Mouse (Mus musculus) olfactory bulb, adult 2 months (tissue): ENCODE data around the gene Ccdc24. TPM values are rescaled to one million over a fixed set of nuclear protein-coding genes. Genes with fewer than 3 reads are reported as not detected.

Source experiments
- H3K27ac ChIP-seq: fragments of 200-500 bp; 2 replicates; pipeline ENCODE4 v1.5.1; 2012; ENCODE audit warnings: low read depth, low read length; ENCODE audit not compliant: insufficient read depth
- H3K4me1 ChIP-seq: fragments of 200-500 bp; 2 replicates; pipeline ENCODE4 v1.6.1; 2012; ENCODE audit warnings: low read length; ENCODE audit not compliant: control insufficient read depth, insufficient read depth
- H3K4me3 ChIP-seq: fragments of 200-500 bp; 2 replicates; pipeline ENCODE4 v1.5.1; 2012; ENCODE audit warnings: mild to moderate bottlenecking, low read depth, low read length, moderate library complexity; ENCODE audit not compliant: insufficient read depth
- CTCF ChIP-seq: fragments of 200-500 bp; IDR thresholded peaks from 2 replicates; pipeline ENCODE4 v1.5.1; 2012; ENCODE audit warnings: low read depth, mild to moderate bottlenecking, low read length, moderate library complexity; ENCODE audit not compliant: insufficient read depth
- POLR2A ChIP-seq: fragments of 200-500 bp; IDR thresholded peaks from 2 replicates; pipeline ENCODE4 v1.6.1; 2012; ENCODE audit warnings: mild to moderate bottlenecking, low read depth, low read length, moderate library complexity; ENCODE audit not compliant: insufficient read depth
- WGBS: fragments of 180-500 bp; shearing (Covaris S2); methylation state at CpG from one replicate; pipeline ENCODE4 v1.1.7; 2018; 5-methylcytosine and 5-hydroxymethylcytosine counted together
- polyA plus RNA-seq: library from polyadenylated mRNA; stranded (reverse); fragments of >200 nt; gene quantifications from 2 replicates; pipeline ENCODE4 v1.2.4, GENCODE M21; 2012; ENCODE audit warnings: low replicate concordance; ENCODE audit not compliant: missing spikeins, insufficient read depth, insufficient read length

Ccdc24 gene
- polyA plus RNA-seq, 1 experiment: not detected

DNA sequence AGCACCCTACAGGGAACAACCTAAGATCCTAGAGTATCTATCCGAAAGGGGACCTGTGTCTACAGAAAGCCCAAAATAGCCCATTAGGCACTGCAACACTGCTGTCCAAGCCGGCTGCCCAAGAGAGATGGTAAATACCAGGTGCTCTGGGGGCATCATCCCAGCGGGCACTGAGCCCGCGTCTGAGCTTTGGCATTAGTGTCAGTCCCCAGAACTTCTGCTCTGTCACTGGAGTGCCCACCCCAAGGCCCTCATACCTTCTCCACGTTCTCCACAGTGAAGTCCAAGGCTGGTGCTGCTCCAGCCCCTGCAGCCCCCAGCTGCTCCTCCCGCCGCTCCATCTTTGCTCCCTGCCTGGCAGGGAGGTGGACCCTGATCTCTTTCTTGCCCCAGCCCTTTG is 41.7 kb upstream of the Ccdc24 start:
- WGBS: 2% methylated on average over 8 of the region's 8 CpGs
- peak overlapping the region; percentile 92 for H3K27ac ChIP-seq
- H3K4me1 ChIP-seq: peaks cover 19% of the 10 kb centered on the region

DNA sequence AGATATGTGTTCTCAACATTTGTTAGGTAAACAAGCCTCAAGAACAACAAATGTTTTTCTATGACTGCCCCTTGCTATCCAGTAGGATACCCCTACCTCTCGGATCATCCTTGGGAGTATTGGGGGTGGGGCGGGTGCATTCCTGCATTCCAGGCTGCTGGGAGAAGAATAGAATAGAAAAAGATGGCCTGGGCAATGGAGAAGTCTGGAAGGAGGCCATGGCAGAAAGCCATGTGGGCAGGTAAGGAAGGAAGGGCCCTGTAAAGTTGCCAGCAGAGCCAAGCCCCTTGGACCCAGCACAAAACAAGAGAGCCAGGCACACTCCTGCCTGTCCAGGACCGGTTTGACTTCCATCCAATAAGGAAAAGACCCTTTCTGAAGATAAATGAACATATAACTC is 41.1 kb upstream of the Ccdc24 start:
- Histone ChIP-seq H3K27ac (peak overlapping the region; percentile 92), H3K4me1 (peaks cover 19% of the 10 kb centered on the region), H3K4me3 (peak overlapping the region; percentile 81)
- TF ChIP-seq CTCF: no peak
- no peak for TF ChIP-seq POLR2A
- 16% methylated on average over 3 of the region's 3 CpGs for WGBS

More for the DNA sequence above, 41.7 kb upstream of the Ccdc24 start:
- peak overlapping the region; percentile 81 for H3K4me3 ChIP-seq
- TF ChIP-seq POLR2A (no peak), CTCF (no peak)

DNA sequence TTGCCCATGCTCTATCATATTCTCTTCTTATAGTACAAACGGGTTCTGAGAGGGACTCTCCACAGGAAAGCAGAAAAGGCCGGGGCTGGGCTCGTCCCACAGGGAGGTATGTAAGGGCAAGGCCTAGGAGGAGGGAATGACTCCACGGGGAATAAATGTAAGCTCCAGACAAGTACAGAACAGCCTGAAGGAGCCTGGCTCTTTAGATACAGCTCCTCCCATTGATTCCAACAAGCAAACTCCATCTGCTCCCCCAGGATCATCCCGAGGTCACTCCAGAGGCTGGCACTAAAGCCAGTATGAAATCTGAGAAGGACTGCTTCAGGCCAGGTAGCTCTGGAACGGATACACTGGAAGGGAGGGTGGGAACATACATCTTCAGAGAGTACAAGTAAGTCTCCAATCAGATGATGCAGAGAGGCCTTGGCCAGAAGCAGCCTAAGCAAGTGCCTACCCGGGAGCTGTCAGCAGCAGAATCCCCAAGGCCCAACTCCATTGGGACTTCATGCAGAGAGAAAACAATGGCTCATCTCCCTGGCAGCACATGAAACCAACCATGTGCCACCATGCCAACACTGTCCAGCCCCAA is 40.4 kb upstream of the Ccdc24 start:
- TF ChIP-seq POLR2A (no peak), CTCF (no peak)
- H3K27ac ChIP-seq: peak overlapping the region; percentile 92

DNA sequence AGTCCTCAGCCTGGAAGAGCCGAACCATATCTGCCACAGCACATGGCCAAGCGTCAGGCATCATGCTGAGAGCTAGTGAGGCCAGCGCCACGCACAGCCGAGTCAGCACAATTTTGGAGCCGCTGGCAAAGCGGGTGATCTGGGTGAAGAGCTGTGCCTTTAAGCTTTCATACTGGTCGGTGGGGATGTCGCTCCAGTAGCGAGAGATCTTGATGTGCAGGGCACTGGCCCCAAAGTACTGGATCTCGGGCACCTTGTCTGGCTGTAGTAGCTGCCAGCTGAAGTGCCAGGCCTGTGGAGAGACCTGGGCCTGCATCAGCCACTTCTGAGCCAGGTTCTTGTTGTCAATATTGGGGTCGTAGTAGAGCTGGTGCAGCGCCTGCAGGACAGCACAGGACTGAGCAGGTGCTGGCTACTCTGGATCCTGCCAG is 39.8 kb upstream of the Ccdc24 start:
- peak overlapping the region; percentile 92 for H3K27ac ChIP-seq
- peak overlapping the region; percentile 81 for H3K4me3 ChIP-seq
- no peak for TF ChIP-seq CTCF
- TF ChIP-seq POLR2A: no peak
- peaks cover 21% of the 10 kb centered on the region for H3K4me1 ChIP-seq
- WGBS: 48% methylated on average over 13 of the region's 13 CpGs

More for the DNA sequence above, 40.4 kb upstream of the Ccdc24 start:
- Histone ChIP-seq H3K4me3 (peak overlapping the region; percentile 81), H3K4me1 (peaks cover 21% of the 10 kb centered on the region)
- WGBS: 17% methylated on average over 7 of the region's 7 CpGs

DNA sequence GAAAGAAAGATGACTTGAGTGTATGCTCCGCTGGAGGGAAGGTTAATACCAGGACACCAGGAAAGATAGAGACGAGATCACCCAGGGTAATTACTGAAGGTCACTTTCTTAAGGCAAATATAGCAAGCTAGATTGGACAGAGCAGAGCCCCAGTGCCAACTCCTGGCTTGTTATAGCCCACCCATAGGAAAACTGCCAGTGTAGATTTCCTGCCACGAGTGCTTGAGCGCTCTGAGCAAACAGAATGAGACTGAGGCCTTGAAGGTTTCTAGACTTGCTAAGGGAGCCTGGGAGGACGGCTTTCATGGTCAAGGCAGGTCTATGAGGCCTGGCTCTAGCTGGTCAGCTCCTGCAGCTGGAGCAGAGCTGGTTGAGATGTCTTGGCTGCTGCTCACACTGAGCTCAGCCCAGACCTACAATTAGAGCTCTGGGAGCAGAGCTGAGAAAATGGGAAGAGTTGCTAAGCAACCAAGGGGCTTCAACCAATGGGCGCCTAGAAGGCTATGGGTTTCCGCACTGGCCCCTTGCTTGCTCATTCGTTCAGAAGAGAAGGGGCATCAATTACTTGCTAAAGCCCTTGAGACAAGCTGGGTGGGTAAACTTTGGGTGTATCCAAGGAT is 36.6 kb upstream of the Ccdc24 start:
- TF ChIP-seq CTCF: no peak
- peak; percentile 58; the same call in 1 of the 2 replicates for TF ChIP-seq POLR2A
- peak overlapping the region; percentile 53 for H3K4me3 ChIP-seq
- peaks cover 37% of the 10 kb centered on the region for H3K4me1 ChIP-seq
- H3K27ac ChIP-seq: peak overlapping the region; percentile 97
- 13% methylated on average over 8 of the region's 8 CpGs for WGBS

DNA sequence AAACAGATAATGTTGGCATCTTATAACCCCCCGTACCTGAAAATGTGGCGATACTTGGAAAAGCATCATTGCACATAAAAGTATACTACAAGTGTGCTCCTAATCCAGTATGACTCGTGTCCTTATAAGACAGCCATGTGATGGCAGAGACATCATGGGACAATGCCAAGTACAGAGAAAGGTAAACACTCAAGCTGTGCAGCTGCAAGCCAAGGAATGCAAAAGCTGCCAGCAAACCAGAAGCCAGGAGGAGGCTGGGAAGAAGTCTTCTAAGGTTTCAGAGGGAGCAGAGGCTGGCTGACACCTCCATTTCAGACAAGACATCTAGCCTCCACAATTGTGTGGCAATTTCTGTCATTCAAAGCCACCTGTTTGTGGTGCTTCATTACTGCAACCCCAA is 33.8 kb upstream of the Ccdc24 start:
- Histone ChIP-seq H3K4me3 (no peak overlapping the region), H3K27ac (peak overlapping the region; percentile 42; the same call in 1 of the 2 replicates), H3K4me1 (peaks cover 18% of the 10 kb centered on the region; the same call in 1 of the 2 replicates)
- TF ChIP-seq CTCF: no peak
- TF ChIP-seq POLR2A: no peak
- 62% methylated on average over 3 of the region's 3 CpGs for WGBS

DNA sequence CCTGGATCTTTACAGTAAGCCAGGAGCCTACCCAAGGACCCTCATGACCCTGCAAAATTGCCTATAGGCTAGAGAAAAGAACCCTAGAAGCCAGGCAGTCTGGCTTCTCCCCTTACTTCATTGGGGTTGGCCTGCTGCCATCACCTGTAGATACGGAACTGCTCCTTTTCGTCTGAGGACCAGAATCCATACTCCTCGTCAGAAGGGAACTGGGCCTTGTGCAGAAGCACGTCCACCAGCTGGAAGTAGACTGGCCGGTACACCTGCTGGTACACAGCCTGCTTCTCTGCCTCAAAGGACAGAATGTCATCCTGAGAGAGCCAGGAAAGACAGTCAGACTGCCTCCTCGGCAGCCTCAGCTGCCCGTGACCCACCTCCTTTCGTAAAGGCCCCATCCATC is 32.4 kb upstream of the Ccdc24 start:
- no peak overlapping the region for H3K4me3 ChIP-seq
- TF ChIP-seq CTCF (no peak), POLR2A (no peak)
- H3K4me1 ChIP-seq: peaks cover 18% of the 10 kb centered on the region; the same call in 1 of the 2 replicates
- WGBS: 74% methylated on average over 8 of the region's 8 CpGs
- H3K27ac ChIP-seq: no peak overlapping the region

DNA sequence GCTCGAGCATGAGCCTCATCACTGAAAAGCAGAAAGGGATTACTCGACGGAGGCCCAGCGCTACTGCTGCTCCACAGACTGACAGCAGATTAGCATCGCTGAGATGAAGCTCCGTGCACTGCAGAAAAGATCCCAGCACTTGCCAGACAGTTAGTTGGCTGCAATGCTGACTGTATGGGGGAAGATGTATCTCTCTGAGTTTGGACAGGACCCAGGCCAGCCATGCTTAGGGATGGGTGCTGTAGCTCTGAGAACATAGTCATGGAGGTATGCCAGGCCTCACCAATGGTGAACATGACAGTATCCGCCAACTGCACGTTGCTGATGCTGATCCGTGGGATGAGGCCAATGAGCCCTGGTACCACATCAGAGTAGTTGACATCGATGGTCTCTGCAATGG is 31.7 kb upstream of the Ccdc24 start:
- WGBS: 61% methylated on average over 10 of the region's 10 CpGs
- peaks cover 18% of the 10 kb centered on the region; the same call in 1 of the 2 replicates for H3K4me1 ChIP-seq
- no peak for TF ChIP-seq CTCF
- no peak for TF ChIP-seq POLR2A
- no peak overlapping the region for H3K4me3 ChIP-seq
- no peak overlapping the region for H3K27ac ChIP-seq

DNA sequence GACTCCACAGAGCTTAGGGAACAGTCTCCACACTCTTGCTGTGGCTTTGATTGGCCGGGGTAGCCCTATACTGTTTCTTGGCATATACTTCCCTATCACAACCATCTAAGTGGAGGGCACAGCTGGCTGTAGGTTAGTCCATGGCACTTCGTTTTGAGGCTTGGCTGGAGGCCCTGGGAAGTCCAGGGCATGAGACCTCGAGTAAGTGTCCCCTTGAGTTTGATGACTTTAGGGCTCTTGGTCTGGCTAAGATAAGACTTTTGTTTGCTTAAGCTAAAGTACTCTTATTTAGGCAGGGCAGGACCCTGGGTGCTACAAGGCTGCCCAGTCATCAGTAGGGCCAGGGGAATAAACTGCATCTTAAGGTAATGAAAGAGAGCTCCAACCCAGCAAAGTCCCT is 25.8 kb upstream of the Ccdc24 start:
- Histone ChIP-seq H3K4me3 (no peak overlapping the region), H3K4me1 (no peaks in the 10 kb centered on the region), H3K27ac (no peak overlapping the region)
- WGBS: 82% methylated on average over 3 of the region's 3 CpGs
- no peak for TF ChIP-seq CTCF
- no peak for TF ChIP-seq POLR2A

DNA sequence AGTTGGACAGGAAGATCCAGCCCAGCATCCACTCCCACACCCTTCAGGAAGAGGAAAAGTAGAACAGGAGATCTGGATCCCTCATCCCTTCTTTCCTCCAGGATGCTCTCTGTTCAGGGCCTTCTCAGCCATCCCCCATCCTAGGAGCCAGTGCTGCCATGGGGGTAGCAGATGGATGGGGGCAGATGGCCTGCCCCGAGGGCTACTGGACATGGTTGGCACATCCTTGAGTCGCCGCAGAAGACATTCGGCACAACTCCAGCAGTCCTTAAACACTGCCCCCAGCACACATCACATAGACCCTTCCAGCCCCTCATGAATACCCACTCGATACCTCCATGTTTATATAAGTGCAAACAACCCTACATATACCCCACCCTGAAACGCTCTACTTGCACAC is 23.7 kb upstream of the Ccdc24 start:
- no peak for TF ChIP-seq CTCF
- no peak for TF ChIP-seq POLR2A
- 95% methylated on average over 6 of the region's 6 CpGs for WGBS
- H3K4me1 ChIP-seq: peaks cover 5% of the 10 kb centered on the region; the same call in 1 of the 2 replicates
- H3K4me3 ChIP-seq: no peak overlapping the region
- no peak overlapping the region for H3K27ac ChIP-seq
